Mouse (Mus musculus) megakaryocyte, embryonic 14.5 days (primary cell): ENCODE results near the gene Zfp526.

Experiments used
- FLI1 ChIP-seq: IDR thresholded peaks from 2 replicates; pipeline ENCODE4 v1.6.1; 2012; ENCODE audit warnings: low read length, inconsistent platforms, mixed read lengths
- GATA1 ChIP-seq: IDR thresholded peaks from 3 replicates; pipeline ENCODE4 v1.6.1; 2012; ENCODE audit warnings: mixed read lengths, low read length, inconsistent platforms, borderline replicate concordance

GRCm38 (mm10) chr7:25206094-25206830, 15.0 kb upstream of the Zfp526 start:
- TF ChIP-seq GATA1: no peak
- no peak for TF ChIP-seq FLI1
